24 mouse cellular contexts compared by ENCODE assay signal in genomic region chr4:84028120-84028519, GRCm38 (mm10).
DNase-seq lines count a peak whose midpoint lies in the region; ATAC-seq and TF ChIP-seq lines count a peak whose summit lies in the region.
"Had no signal": no experiment of that assay in that cellular context is flagged by ENCODE, and none has a peak within 500 bp of the region (broad histone marks: within the 10 kb centered on the region; RNA-seq: fewer than 3 reads in every experiment).

No protein-coding gene starts in this region.

- no peaks in the 10 kb centered on the region for H3K36me3 ChIP-seq in forebrain, embryonic 11.5 days (ENCODE audit: control insufficient read depth, insufficient read depth, low read length)
- no peaks in the 10 kb centered on the region for H3K36me3 ChIP-seq in forebrain, embryonic 10.5 days (replicated peaks)
- H3K36me3 ChIP-seq in forebrain, embryonic 16.5 days (ENCODE audit: control insufficient read depth, insufficient read depth) = no peaks in the 10 kb centered on the region
- H3K36me3 ChIP-seq in hindbrain, embryonic 15.5 days = no peaks in the 10 kb centered on the region
- no peaks in the 10 kb centered on the region for H3K36me3 ChIP-seq in liver, embryonic 11.5 days (ENCODE audit: control insufficient read depth, insufficient read depth, low read length)
- H3K36me3 ChIP-seq: G1E; heart, embryonic 15.5 days; kidney, embryonic 15.5 days; liver, embryonic 12.5 days had no signal

- H3K4me2 ChIP-seq in forebrain, embryonic 11.5 days (ENCODE audit: low read depth, low read length, severe bottlenecking) = no peak overlapping the region
- H3K4me2 ChIP-seq in forebrain, embryonic 16.5 days (ENCODE audit: low read length) = no peak overlapping the region
- H3K4me2 ChIP-seq in hindbrain, embryonic 15.5 days = no peak overlapping the region
- H3K4me2 ChIP-seq in liver, embryonic 11.5 days = no peak overlapping the region
- H3K4me2 ChIP-seq: heart, embryonic 15.5 days; kidney, embryonic 15.5 days; liver, embryonic 12.5 days; lung, embryonic 14.5 days had no signal

- 21% methylated on average over 5 of the region's 5 CpGs for WGBS in forebrain, embryonic 11.5 days
- 39% methylated on average over 5 of the region's 5 CpGs for WGBS in forebrain, embryonic 10.5 days
- WGBS in forebrain, embryonic 16.5 days = 5% methylated on average over 5 of the region's 5 CpGs
- 12% methylated on average over 5 of the region's 5 CpGs for WGBS in hindbrain, embryonic 15.5 days
- WGBS in liver, embryonic 11.5 days = 51% methylated on average over 5 of the region's 5 CpGs

- peak; percentile 62; the same call in 1 of the 2 replicates for ATAC-seq in forebrain, embryonic 11.5 days (replicated peaks; ENCODE audit: low FRiP score)
- ATAC-seq in forebrain, embryonic 16.5 days = peak; percentile 70
- ATAC-seq in hindbrain, embryonic 15.5 days (ENCODE audit: low FRiP score, low read depth) = peak; percentile 74
- no peak for ATAC-seq in liver, embryonic 11.5 days (replicated peaks; ENCODE audit: low FRiP score)
- ATAC-seq: activated CD4-positive, CD25-positive, alpha-beta regulatory T cell, adult 4 months; intestine, postnatal 0 days; liver, embryonic 12.5 days had no signal

- H3K9me3 ChIP-seq in forebrain, embryonic 11.5 days (ENCODE audit: control insufficient read depth, low read length) = no peaks in the 10 kb centered on the region
- no peaks in the 10 kb centered on the region for H3K9me3 ChIP-seq in forebrain, embryonic 10.5 days
- H3K9me3 ChIP-seq in forebrain, embryonic 16.5 days (ENCODE audit: control insufficient read depth, low read length) = no peaks in the 10 kb centered on the region
- no peaks in the 10 kb centered on the region for H3K9me3 ChIP-seq in hindbrain, embryonic 15.5 days
- H3K9me3 ChIP-seq in liver, embryonic 11.5 days (ENCODE audit: control insufficient read depth, low read length) = no peaks in the 10 kb centered on the region
- H3K9me3 ChIP-seq: heart, embryonic 15.5 days; kidney, embryonic 15.5 days; liver, embryonic 12.5 days had no signal

- H3K4me1 ChIP-seq in forebrain, embryonic 11.5 days (replicated peaks; ENCODE audit: control insufficient read depth, insufficient read depth, low read length) = peaks cover 5% of the 10 kb centered on the region; the same call in 1 of the 2 replicates
- peaks cover 36% of the 10 kb centered on the region for H3K4me1 ChIP-seq in forebrain, embryonic 10.5 days
- peaks cover 7% of the 10 kb centered on the region for H3K4me1 ChIP-seq in forebrain, embryonic 16.5 days (replicated peaks; ENCODE audit: control insufficient read depth, insufficient read depth, low read length)
- H3K4me1 ChIP-seq in hindbrain, embryonic 15.5 days (replicated peaks) = peaks cover 5% of the 10 kb centered on the region
- H3K4me1 ChIP-seq in liver, embryonic 11.5 days (replicated peaks; ENCODE audit: control insufficient read depth, insufficient read depth, low read length) = no peaks in the 10 kb centered on the region
- H3K4me1 ChIP-seq: liver, embryonic 12.5 days had no signal

- no peak for TF ChIP-seq POLR2A in brain, embryonic 14.5 days (IDR thresholded peaks at IDR 0.05; ENCODE audit: borderline replicate concordance, extremely low read depth, insufficient read depth, insufficient read length, poor library complexity, severe bottlenecking)

- no peak for DNase-seq in forebrain, embryonic 11.5 days (ENCODE audit: low spot score)
- DNase-seq in forebrain, embryonic 10.5 days (ENCODE audit: extremely low spot score, low spot score) = no peak
- DNase-seq in brain, embryonic 14.5 days (ENCODE audit: low read depth) = peak; percentile 83
- no peak for DNase-seq in cerebellum, postnatal 36 days
- no peak for DNase-seq in liver, embryonic 11.5 days (ENCODE audit: low spot score)
- DNase-seq in layer of hippocampus, adult 9-10 months (ENCODE audit: low spot score) = no peak
- DNase-seq: adrenal gland, postnatal 10 days; cerebellum, adult 9-11 months; gastrocnemius, postnatal 14 days; heart, adult 2 months; heart, postnatal 4 days; lung, embryonic 14.5 days; lung, postnatal 36 days; right cerebral cortex, postnatal 14 days; thymus, postnatal 36 days had no signal

- H3K27me3 ChIP-seq in forebrain, embryonic 11.5 days (ENCODE audit: control insufficient read depth, insufficient read depth, low read length) = no peaks in the 10 kb centered on the region
- H3K27me3 ChIP-seq in forebrain, embryonic 10.5 days (ENCODE audit: poor library complexity, severe bottlenecking) = peaks cover 13% of the 10 kb centered on the region
- H3K27me3 ChIP-seq in forebrain, embryonic 16.5 days (replicated peaks; ENCODE audit: control insufficient read depth, insufficient read depth, low read length) = no peaks in the 10 kb centered on the region
- H3K27me3 ChIP-seq in hindbrain, embryonic 15.5 days = no peaks in the 10 kb centered on the region
- H3K27me3 ChIP-seq in liver, embryonic 11.5 days (replicated peaks; ENCODE audit: control insufficient read depth, insufficient read depth, low read length) = no peaks in the 10 kb centered on the region
- H3K27me3 ChIP-seq: heart, embryonic 15.5 days; kidney, embryonic 15.5 days; liver, embryonic 12.5 days had no signal

- H3K9ac ChIP-seq in forebrain, embryonic 11.5 days (ENCODE audit: low read length) = no peak overlapping the region
- H3K9ac ChIP-seq in forebrain, embryonic 16.5 days (replicated peaks; ENCODE audit: low read depth, low read length) = no peak overlapping the region
- H3K9ac ChIP-seq in hindbrain, embryonic 15.5 days = no peak overlapping the region
- H3K9ac ChIP-seq in liver, embryonic 11.5 days (ENCODE audit: low read depth, low read length) = no peak overlapping the region
- H3K9ac ChIP-seq: heart, embryonic 15.5 days; kidney, embryonic 15.5 days; liver, embryonic 12.5 days; lung, embryonic 14.5 days had no signal

- H3K27ac ChIP-seq in forebrain, embryonic 11.5 days (ENCODE audit: low read depth, low read length) = no peak overlapping the region
- no peak overlapping the region for H3K27ac ChIP-seq in forebrain, embryonic 10.5 days
- H3K27ac ChIP-seq in forebrain, embryonic 16.5 days (ENCODE audit: low read length) = no peak overlapping the region
- H3K27ac ChIP-seq in hindbrain, embryonic 15.5 days (replicated peaks) = no peak overlapping the region
- no peak overlapping the region for H3K27ac ChIP-seq in liver, embryonic 11.5 days (ENCODE audit: low read depth, low read length)
- H3K27ac ChIP-seq: heart, adult 2 months; heart, embryonic 15.5 days; kidney, embryonic 15.5 days; left cerebral cortex, adult 2 months; liver, embryonic 12.5 days had no signal

- TF ChIP-seq CTCF in brain, embryonic 14.5 days (IDR thresholded peaks at IDR 0.05; ENCODE audit: borderline replicate concordance, extremely low read depth, insufficient read depth, insufficient read length) = no peak

- H3K4me3 ChIP-seq in forebrain, embryonic 11.5 days (ENCODE audit: low read depth, low read length) = no peak overlapping the region
- no peak overlapping the region for H3K4me3 ChIP-seq in forebrain, embryonic 10.5 days
- H3K4me3 ChIP-seq in forebrain, embryonic 16.5 days (replicated peaks; ENCODE audit: low read length) = no peak overlapping the region
- H3K4me3 ChIP-seq in hindbrain, embryonic 15.5 days = no peak overlapping the region
- H3K4me3 ChIP-seq in liver, embryonic 11.5 days (ENCODE audit: low read depth, low read length) = no peak overlapping the region
- H3K4me3 ChIP-seq: heart, adult 2 months; heart, embryonic 15.5 days; kidney, embryonic 15.5 days; left cerebral cortex, adult 2 months; liver, embryonic 12.5 days had no signal
